Mouse (Mus musculus): Measurements from ENCODE around the gene Mrpl49.

The Mrpl49 gene

GRCm38 (mm10) chr19:6037695-6038094, 19.9 kb downstream of the Mrpl49 start:
- DNase-seq (ENCODE audit: low spot score in 2 of 2): no peak

- DNase-seq (ENCODE audit: low spot score in 2 of 2): no peak
Observed at GRCm38 (mm10) chr19:6035966-6036585, 21.5 kb downstream of the Mrpl49 start.

- no peak for DNase-seq (ENCODE audit: low spot score in 2 of 2)
Observed at GRCm38 (mm10) chr19:6030520-6031280, 26.9 kb downstream of the Mrpl49 start.

- DNase-seq (ENCODE audit: low spot score in 2 of 2): no peak
Observed at GRCm38 (mm10) chr19:6029426-6029825, 28.2 kb downstream of the Mrpl49 start.

- DNase-seq (ENCODE audit: low spot score in 2 of 2): no peak
Observed at GRCm38 (mm10) chr19:6028991-6029390, 28.6 kb downstream of the Mrpl49 start.

- no peak for DNase-seq (ENCODE audit: low spot score in 2 of 2)
Observed at GRCm38 (mm10) chr19:6023930-6024329, 33.7 kb downstream of the Mrpl49 start.

- no peak for DNase-seq (ENCODE audit: low spot score in 2 of 2)
Observed at GRCm38 (mm10) chr19:6023059-6023458, 34.5 kb downstream of the Mrpl49 start.

- DNase-seq (ENCODE audit: low spot score in 2 of 2): no peak
Observed at GRCm38 (mm10) chr19:6020276-6020675, 37.3 kb downstream of the Mrpl49 start.

GRCm38 (mm10) chr19:6018142-6019089, 39.2 kb downstream of the Mrpl49 start:
- DNase-seq (ENCODE audit: low spot score in 2 of 2): peak; percentile 72 to 75

- DNase-seq (ENCODE audit: low spot score in 2 of 2): no peak
Observed at GRCm38 (mm10) chr19:6016532-6016931, 41.1 kb downstream of the Mrpl49 start.

GRCm38 (mm10) chr19:6015511-6016315, 41.9 kb downstream of the Mrpl49 start, which contains the start of gene Capn1:
Gene Capn1 (minus strand): TSS chr19:6015897.
- DNase-seq (ENCODE audit: low spot score in 2 of 2): peak; percentile 57 to 74

GRCm38 (mm10) chr19:6014991-6015510, 42.5 kb downstream of the Mrpl49 start:
- DNase-seq (ENCODE audit: low spot score in 2 of 2): peak; percentile 37 to 72

- peak; percentile 77 to 78 for DNase-seq (ENCODE audit: low spot score in 2 of 2)
Observed at GRCm38 (mm10) chr19:6013691-6014090, 43.9 kb downstream of the Mrpl49 start.

GRCm38 (mm10) chr19:6009137-6009536, 48.4 kb downstream of the Mrpl49 start:
- DNase-seq (ENCODE audit: low spot score in 2 of 2): no peak

- DNase-seq (ENCODE audit: low spot score in 2 of 2): no peak
Observed at GRCm38 (mm10) chr19:6007013-6007412, 50.6 kb downstream of the Mrpl49 start.

GRCm38 (mm10) chr19:6005541-6005940, 52.0 kb downstream of the Mrpl49 start:
- no peak for DNase-seq (ENCODE audit: low spot score in 2 of 2)
